Mouse (Mus musculus) thymus, postnatal 14 days (tissue): ENCODE data around the gene Psmb7.

ENCODE experiments used
- DNase-seq: peaks from one replicate; pipeline ENCODE4 v3.0.0; 2021

The Psmb7 gene

GRCm38 (mm10) chr2:38643625-38644427 lies at the start of gene Psmb7:
TSS of gene Psmb7 (minus strand) at chr2:38644087.
- DNase-seq = peak; percentile 91

GRCm38 (mm10) chr2:38691542-38691941 lies 47.7 kb upstream of the Psmb7 start:
- peak; percentile 56 for DNase-seq

GRCm38 (mm10) chr2:38689881-38690280 lies 46.0 kb upstream of the Psmb7 start:
- DNase-seq = no peak

- DNase-seq = peak; percentile 70
These were observed 45.1 kb upstream of the Psmb7 start for GRCm38 (mm10) chr2:38688791-38689520.

GRCm38 (mm10) chr2:38685746-38686145 lies 41.9 kb upstream of the Psmb7 start:
- no peak for DNase-seq

- DNase-seq = no peak
These were observed 39.2 kb upstream of the Psmb7 start for GRCm38 (mm10) chr2:38683083-38683482.

- DNase-seq = no peak
These were observed 38.3 kb upstream of the Psmb7 start for GRCm38 (mm10) chr2:38682209-38682608.

GRCm38 (mm10) chr2:38678947-38679346 lies 35.1 kb upstream of the Psmb7 start:
- DNase-seq = no peak

GRCm38 (mm10) chr2:38675366-38675969 lies 31.6 kb upstream of the Psmb7 start:
- DNase-seq = no peak

- no peak for DNase-seq
These were observed 28.6 kb upstream of the Psmb7 start for GRCm38 (mm10) chr2:38672496-38672895.

- DNase-seq = peak; percentile 27
These were observed 25.1 kb upstream of the Psmb7 start for GRCm38 (mm10) chr2:38668802-38669580.

- peak; percentile 40 for DNase-seq
These were observed 17.5 kb upstream of the Psmb7 start for GRCm38 (mm10) chr2:38661398-38661797.

- peak; percentile 66 for DNase-seq
These were observed 14.5 kb upstream of the Psmb7 start for GRCm38 (mm10) chr2:38658338-38658836.

- no peak for DNase-seq
These were observed 9.8 kb upstream of the Psmb7 start for GRCm38 (mm10) chr2:38653694-38654093.

- no peak for DNase-seq
These were observed 9.4 kb upstream of the Psmb7 start for GRCm38 (mm10) chr2:38653293-38653619.

GRCm38 (mm10) chr2:38652565-38653292 lies 8.8 kb upstream of the Psmb7 start:
- DNase-seq = no peak

GRCm38 (mm10) chr2:38652098-38652497 lies 8.2 kb upstream of the Psmb7 start:
- DNase-seq = no peak

GRCm38 (mm10) chr2:38650340-38650739 lies 6.5 kb upstream of the Psmb7 start:
- DNase-seq = no peak

- no peak for DNase-seq
These were observed 3.8 kb upstream of the Psmb7 start for GRCm38 (mm10) chr2:38647661-38648060.

GRCm38 (mm10) chr2:38647201-38647606 lies 3.3 kb upstream of the Psmb7 start:
- no peak for DNase-seq

GRCm38 (mm10) chr2:38645936-38646335 lies 2.0 kb upstream of the Psmb7 start:
- DNase-seq = peak; percentile 70

- DNase-seq = no peak
These were observed 2.1 kb downstream of the Psmb7 start for GRCm38 (mm10) chr2:38641761-38642160.
